Mouse (Mus musculus) hindbrain, embryonic 11.5 days (tissue): ENCODE measurements around the gene Zdhhc19. TPM values are rescaled to one million over a fixed set of nuclear protein-coding genes. Genes with fewer than 3 reads are reported as not detected.
A peak's percentile ranks its signal among the peaks of the same experiment; 100 is the strongest.

Source experiments
- ATAC-seq: fragments of 200-750 bp; cut with Nextera tagmentation; 2 replicates; pipeline ENCODE4 v1.8.0; 2017; ENCODE audit warnings: mild to moderate bottlenecking, moderate TSS enrichment, moderate library complexity; ENCODE audit not compliant: low FRiP score
- DNase-seq: peaks from one replicate; pipeline ENCODE4 v3.0.0-alpha.2; 2015; ENCODE audit warnings: low spot score
- H3K27ac ChIP-seq: fragments of 300-500 bp; sonication (generic); 2 replicates; pipeline ENCODE4 v1.5.1; 2014; ENCODE audit warnings: mild to moderate bottlenecking, low read depth, low read length
- H3K27me3 ChIP-seq: fragments of 300-500 bp; sonication (generic); 2 replicates; pipeline ENCODE4 v1.6.1; 2014; ENCODE audit warnings: mild to moderate bottlenecking, low read length, moderate library complexity, mixed read lengths; ENCODE audit not compliant: control insufficient read depth, insufficient read depth
- H3K36me3 ChIP-seq: fragments of 300-500 bp; sonication (generic); 2 replicates; pipeline ENCODE4 v1.6.1; 2014; ENCODE audit warnings: mild to moderate bottlenecking, low read length, moderate library complexity, mixed read lengths; ENCODE audit not compliant: control insufficient read depth, insufficient read depth
- H3K4me1 ChIP-seq: fragments of 300-500 bp; sonication (generic); replicated peaks from 2 replicates; pipeline ENCODE4 v1.6.1; 2014; ENCODE audit warnings: low read length, mixed read lengths; ENCODE audit not compliant: control insufficient read depth, insufficient read depth
- H3K4me2 ChIP-seq: fragments of 300-500 bp; sonication (generic); replicated peaks from 2 replicates; pipeline ENCODE4 v1.6.1; 2014; ENCODE audit warnings: mild to moderate bottlenecking, low read depth, low read length
- H3K4me3 ChIP-seq: fragments of 300-500 bp; sonication (generic); 2 replicates; pipeline ENCODE4 v1.5.1; 2014; ENCODE audit warnings: low read depth, low read length
- H3K9ac ChIP-seq: fragments of 300-500 bp; sonication (generic); 2 replicates; pipeline ENCODE4 v1.6.1; 2014; ENCODE audit warnings: low read depth, low read length
- H3K9me3 ChIP-seq: fragments of 300-500 bp; sonication (generic); 2 replicates; pipeline ENCODE4 v1.6.1; 2016; ENCODE audit warnings: low read length; ENCODE audit not compliant: control insufficient read depth
- WGBS: fragments of 180-500 bp; shearing (Covaris S2); extraction: QIAGEN DNeasy Blood & Tissue Kit; methylation state at CpG from one replicate; pipeline ENCODE4 v1.1.7; 2014; 5-methylcytosine and 5-hydroxymethylcytosine counted together
- polyA plus RNA-seq: library from polyadenylated mRNA; unstranded; fragments of >200 nt; fragmentation: Nextera tagmentation; extraction: Ambion mirVana; gene quantifications from 2 replicates; pipeline ENCODE4 v1.2.1, GENCODE M21; 2014

Gene Zdhhc19
- polyA plus RNA-seq, 1 experiment from 2014 or later: not detected

DNA sequence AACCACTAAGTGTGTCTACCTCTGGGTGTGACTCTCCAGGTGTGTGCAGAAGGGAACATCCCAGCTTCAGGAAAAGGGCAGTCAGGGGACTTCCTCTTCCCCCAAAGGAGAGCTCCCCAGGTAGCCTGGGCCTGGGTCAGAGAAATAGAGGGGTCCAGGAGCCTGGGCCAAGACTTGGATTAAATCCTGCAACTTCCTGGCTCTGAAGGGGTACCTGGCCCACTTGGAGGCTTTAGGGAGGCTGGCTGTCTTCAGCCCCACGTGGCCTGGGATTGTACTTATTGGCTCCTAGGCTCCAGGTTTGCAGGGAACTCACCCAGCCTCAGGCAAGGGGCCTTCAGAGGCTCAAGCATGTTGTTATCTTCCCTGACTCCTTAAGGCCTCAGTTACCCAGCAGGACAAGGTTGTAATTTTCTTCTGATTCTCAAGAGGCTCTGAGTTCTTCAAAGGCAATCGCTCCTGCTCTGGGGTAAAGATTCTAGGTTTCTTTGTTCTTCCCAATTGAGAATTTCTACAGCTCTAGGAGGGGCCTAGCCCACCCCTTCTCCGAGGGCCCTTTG is 12.5 kb downstream of the Zdhhc19 start:
- Histone ChIP-seq H3K27ac (no peak overlapping the region), H3K9ac (no peak overlapping the region), H3K4me1 (no peaks in the 10 kb centered on the region), H3K27me3 (no peaks in the 10 kb centered on the region), H3K4me3 (no peak overlapping the region), H3K4me2 (no peak overlapping the region), H3K36me3 (no peaks in the 10 kb centered on the region), H3K9me3 (no peaks in the 10 kb centered on the region)
- no peak for DNase-seq
- no peak for ATAC-seq
- 50% methylated on average over 3 of the region's 3 CpGs for WGBS

DNA sequence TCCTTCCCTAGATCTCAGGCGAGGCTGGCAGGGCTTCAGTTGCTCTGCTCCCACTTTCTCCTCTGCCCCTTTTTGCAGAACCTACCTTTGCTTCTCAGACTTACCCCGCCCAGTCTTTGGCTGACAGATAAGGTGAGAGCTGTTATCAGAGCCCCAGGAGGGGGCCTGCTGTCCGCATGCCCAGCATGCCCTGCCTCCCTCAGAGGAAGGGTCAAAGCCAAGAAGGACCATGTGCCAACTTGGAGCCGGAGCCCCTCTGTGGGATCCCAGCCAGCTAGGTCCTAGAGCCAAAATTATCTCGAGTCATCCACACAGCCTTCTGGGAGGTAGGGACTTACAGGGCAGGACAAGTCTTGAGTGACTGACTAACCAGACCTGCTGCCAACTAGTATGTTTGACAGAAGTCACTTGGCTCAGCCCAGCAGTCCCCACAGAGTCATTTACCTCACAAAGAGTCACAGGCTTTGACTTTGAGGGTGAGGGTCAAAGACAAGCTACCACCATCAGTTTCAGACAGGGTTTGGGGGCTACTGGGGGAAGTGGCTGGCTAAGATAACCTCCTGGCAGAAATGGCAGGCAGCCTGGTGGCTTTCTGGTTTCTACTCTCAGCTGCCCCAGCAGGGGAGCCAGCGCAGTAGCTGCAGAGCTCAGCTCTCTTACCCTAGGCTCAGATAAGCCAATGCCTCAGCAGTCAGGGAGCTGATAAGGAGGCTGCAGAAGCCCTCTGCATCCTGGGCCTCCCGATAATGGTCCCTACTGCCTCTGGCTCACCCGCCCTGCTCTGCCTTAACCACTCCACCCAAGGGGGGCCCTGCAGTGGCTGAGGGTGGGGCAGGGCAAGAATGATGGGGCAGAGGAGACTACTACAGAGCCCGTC is 13.2 kb downstream of the Zdhhc19 start:
- Histone ChIP-seq H3K27ac (no peak overlapping the region), H3K4me3 (no peak overlapping the region), H3K36me3 (no peaks in the 10 kb centered on the region), H3K27me3 (no peaks in the 10 kb centered on the region), H3K4me2 (no peak overlapping the region), H3K9me3 (no peaks in the 10 kb centered on the region), H3K4me1 (no peaks in the 10 kb centered on the region), H3K9ac (no peak overlapping the region)
- WGBS: 53% methylated on average over 9 of the region's 9 CpGs
- no peak for DNase-seq
- ATAC-seq: peak; percentile 62; the same call in 1 of the 2 replicates

DNA sequence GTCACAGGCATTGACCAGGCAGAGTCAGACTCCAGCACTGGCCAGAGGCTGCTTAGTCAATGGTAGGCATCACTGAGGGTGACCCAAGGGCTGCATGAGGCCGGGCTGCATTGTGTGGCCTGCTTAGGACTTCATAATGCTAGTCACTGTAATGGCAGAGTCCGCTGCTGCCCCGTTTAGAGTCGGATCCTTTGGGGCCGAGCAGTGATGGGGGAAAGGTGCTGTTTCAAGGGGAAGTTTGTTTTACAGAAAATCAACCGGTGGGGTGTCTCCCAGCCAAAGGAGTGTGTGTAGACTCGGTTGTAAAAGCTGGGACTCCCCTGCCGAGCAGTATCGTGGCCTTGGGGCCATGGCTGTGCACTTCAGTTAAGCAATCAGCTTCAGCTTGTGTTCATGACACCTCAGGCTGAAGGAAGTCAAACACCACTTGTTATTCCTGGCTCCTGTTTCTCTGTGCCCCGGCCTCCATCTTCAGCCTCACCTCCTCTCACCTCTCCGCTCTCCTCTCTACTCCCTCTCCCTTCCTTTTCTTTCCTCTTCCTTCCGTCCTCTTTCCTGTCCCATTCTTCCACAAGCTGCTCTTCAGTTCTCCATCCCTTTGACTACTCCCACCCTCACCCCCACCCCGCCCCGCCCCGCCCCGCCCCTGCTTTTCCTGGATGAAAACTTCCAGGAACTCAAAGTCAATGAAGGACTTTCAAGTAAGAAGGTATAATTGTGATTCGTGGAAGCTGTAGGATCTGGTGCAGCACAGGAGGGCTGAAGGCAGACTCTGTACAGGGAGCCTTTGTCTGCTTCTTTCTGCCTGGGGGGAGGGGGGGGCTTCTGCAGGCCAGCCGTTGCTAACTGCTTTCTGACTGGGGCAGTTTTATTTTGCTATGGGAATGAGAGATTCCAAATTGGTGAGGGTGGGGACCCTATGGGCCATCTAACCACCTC is 14.6 kb downstream of the Zdhhc19 start:
- Histone ChIP-seq H3K36me3 (no peaks in the 10 kb centered on the region), H3K27me3 (no peaks in the 10 kb centered on the region), H3K4me1 (no peaks in the 10 kb centered on the region), H3K9ac (0 out of 2 replicates have a peak overlapping the region, but pooled peaks have one; percentile 7), H3K27ac (0 out of 2 replicates have a peak overlapping the region, but pooled peaks have one; percentile 36), H3K4me3 (no peak overlapping the region), H3K9me3 (no peaks in the 10 kb centered on the region), H3K4me2 (no peak overlapping the region)
- 70% methylated on average over 18 of the region's 18 CpGs for WGBS
- DNase-seq (no peak), ATAC-seq (no peak)

DNA sequence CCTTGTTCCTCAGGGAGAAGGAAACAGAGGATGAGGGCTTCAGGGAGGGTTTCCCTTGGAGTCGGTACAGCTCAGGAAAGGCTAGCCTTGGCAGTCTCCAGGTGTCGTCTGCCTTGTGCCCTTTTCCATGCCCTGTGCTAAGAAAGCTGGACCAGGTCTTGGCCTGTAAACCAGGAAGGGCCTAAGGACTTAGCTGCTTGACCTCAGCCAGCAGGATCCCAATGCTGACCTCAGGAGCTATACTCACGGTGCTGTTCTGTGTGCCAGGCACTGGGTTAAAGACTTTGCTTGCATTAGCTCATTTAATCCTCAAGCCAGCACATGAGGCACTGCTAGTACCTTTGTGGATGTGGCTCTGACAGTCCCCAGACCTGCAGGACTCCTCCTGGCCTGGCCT is 15.3 kb downstream of the Zdhhc19 start:
- peaks cover 6% of the 10 kb centered on the region; the same call in 1 of the 2 replicates for H3K4me1 ChIP-seq
- DNase-seq: no peak
- ATAC-seq: no peak
- H3K27ac ChIP-seq: no peak overlapping the region
- H3K4me3 ChIP-seq: no peak overlapping the region
- H3K9me3 ChIP-seq: no peaks in the 10 kb centered on the region
- H3K4me2 ChIP-seq: no peak overlapping the region
- no peaks in the 10 kb centered on the region for H3K27me3 ChIP-seq
- peak overlapping the region; percentile 7; the same call in 1 of the 2 replicates for H3K9ac ChIP-seq
- WGBS: 76% methylated on average over 3 of the region's 3 CpGs
- no peaks in the 10 kb centered on the region for H3K36me3 ChIP-seq

DNA sequence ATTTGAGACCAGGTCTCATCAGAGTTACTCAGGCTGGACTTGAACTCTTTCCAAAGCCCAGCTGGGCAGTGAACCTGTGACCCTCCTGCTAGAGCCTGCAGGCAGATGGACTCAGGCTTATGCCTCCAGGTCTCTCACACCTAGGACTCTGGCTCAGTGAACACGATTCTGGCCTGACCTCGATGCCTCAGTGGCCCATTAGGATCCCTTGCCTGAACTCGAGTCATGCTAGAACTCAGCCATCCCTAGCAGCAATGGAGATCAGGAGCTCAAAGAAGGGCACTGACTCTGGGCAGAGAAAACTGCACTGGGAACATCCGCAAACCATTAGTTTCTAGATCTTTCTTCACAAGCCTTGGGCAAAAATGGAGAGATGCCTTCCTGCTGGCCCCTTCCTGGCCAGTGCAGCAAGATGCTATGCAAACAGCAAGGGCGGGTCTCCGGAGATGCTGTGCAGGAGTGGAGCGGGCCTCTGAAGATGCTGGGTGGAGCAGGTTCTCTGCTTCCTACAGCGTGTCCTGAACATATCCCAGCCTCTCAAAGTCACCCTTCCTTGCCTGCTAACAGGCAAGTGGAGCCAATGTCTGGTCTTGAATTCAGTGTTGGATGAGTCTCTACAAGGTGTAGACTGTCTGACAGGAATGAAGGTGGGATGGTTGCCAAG is 15.9 kb downstream of the Zdhhc19 start:
- Histone ChIP-seq H3K27me3 (no peaks in the 10 kb centered on the region), H3K36me3 (no peaks in the 10 kb centered on the region), H3K4me3 (no peak overlapping the region), H3K9ac (no peak overlapping the region; the same call in 1 of the 2 replicates), H3K4me2 (no peak overlapping the region), H3K27ac (no peak overlapping the region), H3K9me3 (no peaks in the 10 kb centered on the region), H3K4me1 (peaks cover 8% of the 10 kb centered on the region; the same call in 1 of the 2 replicates)
- no peak for ATAC-seq
- WGBS: 94% methylated on average over 8 of the region's 8 CpGs
- no peak for DNase-seq

DNA sequence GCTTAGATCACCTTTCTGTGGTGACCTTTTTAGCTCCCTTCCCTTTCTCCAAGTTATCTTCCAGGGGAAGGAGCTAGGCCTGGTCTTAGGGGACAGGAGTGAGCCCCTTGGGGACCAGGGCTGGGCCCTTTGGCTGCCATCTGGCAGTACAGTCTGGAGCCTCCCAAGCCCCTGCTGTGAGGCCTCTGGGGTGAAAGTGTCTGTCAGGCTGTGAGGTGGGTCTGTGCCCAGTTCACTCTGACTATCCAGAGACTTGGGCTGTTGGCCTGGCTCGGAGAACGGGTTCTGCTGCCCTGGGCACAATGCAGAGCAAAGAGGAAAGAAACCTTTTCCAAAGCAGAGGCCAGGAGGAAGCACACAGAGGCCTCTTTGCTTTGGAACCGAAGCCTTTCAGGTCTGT is 16.9 kb downstream of the Zdhhc19 start:
- Histone ChIP-seq H3K36me3 (no peaks in the 10 kb centered on the region), H3K9me3 (no peaks in the 10 kb centered on the region), H3K4me1 (peaks cover 8% of the 10 kb centered on the region; the same call in 1 of the 2 replicates), H3K4me2 (no peak overlapping the region), H3K9ac (no peak overlapping the region), H3K4me3 (no peak overlapping the region), H3K27ac (no peak overlapping the region), H3K27me3 (no peaks in the 10 kb centered on the region)
- ATAC-seq (no peak), DNase-seq (no peak)
- 71% methylated on average over 3 of the region's 3 CpGs for WGBS

DNA sequence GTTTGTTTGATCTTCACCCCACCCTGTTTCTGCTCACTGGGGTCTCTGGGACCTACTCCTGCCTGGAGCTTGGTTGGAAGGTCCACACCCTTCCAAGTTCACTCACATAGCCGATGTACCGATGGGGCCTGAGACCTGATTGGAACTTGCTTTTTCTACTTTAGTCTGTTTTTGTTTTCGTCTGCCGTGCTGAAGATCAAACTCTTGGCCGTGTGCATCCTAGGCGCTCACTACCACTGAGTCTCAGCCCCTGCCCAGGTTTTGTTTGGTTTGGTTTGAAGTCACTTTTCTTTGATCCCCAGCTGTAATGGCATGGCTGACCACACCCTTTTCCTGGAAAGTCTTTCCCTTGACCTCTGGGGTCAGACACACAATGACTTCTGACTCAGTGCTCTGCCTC is 17.3 kb downstream of the Zdhhc19 start:
- Histone ChIP-seq H3K36me3 (no peaks in the 10 kb centered on the region), H3K9ac (no peak overlapping the region), H3K27ac (no peak overlapping the region), H3K27me3 (no peaks in the 10 kb centered on the region), H3K4me2 (no peak overlapping the region), H3K4me1 (peaks cover 8% of the 10 kb centered on the region; the same call in 1 of the 2 replicates), H3K4me3 (no peak overlapping the region), H3K9me3 (no peaks in the 10 kb centered on the region)
- DNase-seq (no peak), ATAC-seq (no peak)
- WGBS: 87% methylated on average over 6 of the region's 6 CpGs

DNA sequence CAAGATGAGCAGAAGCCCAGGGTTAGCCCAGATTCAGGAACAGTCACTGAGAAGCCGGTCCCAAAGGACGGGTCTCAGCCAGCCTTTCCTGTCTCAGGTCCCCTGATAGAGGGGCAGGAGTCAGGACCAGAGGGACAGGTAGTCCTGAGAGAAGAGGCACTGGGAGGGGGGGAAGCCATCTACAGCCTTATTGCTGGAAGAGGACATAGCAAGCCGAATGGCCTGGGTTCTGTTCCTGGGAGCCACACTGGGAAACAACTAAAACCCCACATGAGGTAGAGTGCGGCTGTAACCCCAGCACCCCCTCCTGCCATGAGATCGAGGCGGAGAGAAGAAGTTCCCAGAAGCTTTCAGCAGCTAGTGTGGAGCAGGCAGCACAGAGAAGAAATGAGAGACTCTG is 17.9 kb downstream of the Zdhhc19 start:
- H3K4me2 ChIP-seq: no peak overlapping the region
- H3K4me3 ChIP-seq: no peak overlapping the region
- WGBS: 93% methylated on average over 6 of the region's 6 CpGs
- H3K9ac ChIP-seq: no peak overlapping the region
- ATAC-seq: no peak
- H3K36me3 ChIP-seq: no peaks in the 10 kb centered on the region
- H3K4me1 ChIP-seq: peaks cover 8% of the 10 kb centered on the region; the same call in 1 of the 2 replicates
- DNase-seq: no peak
- no peak overlapping the region for H3K27ac ChIP-seq
- H3K27me3 ChIP-seq: no peaks in the 10 kb centered on the region
- no peaks in the 10 kb centered on the region for H3K9me3 ChIP-seq
